Mouse (Mus musculus) heart, postnatal 36 days (tissue): ENCODE results near the gene Krtcap3. TPM values are rescaled to one million over a fixed set of nuclear protein-coding genes. Genes with fewer than 3 reads are reported as not detected.

Source experiments
- DNase-seq, 2 experiments: peaks; one replicate each; pipeline ENCODE4 v3.0.0; 2021 to 2022
- intact Hi-C: fragments of 180-260 bp; cut with DNase I; formaldehyde crosslinking; loops from one replicate; pipeline ENCODE4 v1.15.1; 2025
- total RNA-seq, 2 experiments: library from RNA; stranded (reverse); gene quantifications; 2 replicates each; pipeline ENCODE4 v1.2.3; 2021

Krtcap3 gene
- total RNA-seq, 2 experiments from 2014 or later = 1.7 to 2.7 TPM

- intact Hi-C loops = loop anchor here (10.0 kb wide), 1 partner anchor 242 kb away; the partner anchor contains the start of gene Cad
- no peak for DNase-seq
These were observed 45.7 kb downstream of the Krtcap3 start, which contains the start of gene Gckr for GRCm38 (mm10) chr5:31297047-31297757. Gene Gckr, plus strand, starts transcription at chr5:31297443.

GRCm38 (mm10) chr5:31297981-31298380 lies 46.5 kb downstream of the Krtcap3 start:
- intact Hi-C loops = loop anchor here (10.0 kb wide), 1 partner anchor 243 kb away; the partner anchor contains the start of gene Cad

GRCm38 (mm10) chr5:31298486-31298885 lies 47.0 kb downstream of the Krtcap3 start:
- no peak for DNase-seq
- intact Hi-C loops = loop anchor here (10.0 kb wide), 1 partner anchor 244 kb away; the partner anchor contains the start of gene Cad

More at GRCm38 (mm10) chr5:31297981-31298380, 46.5 kb downstream of the Krtcap3 start:
- DNase-seq = no peak

GRCm38 (mm10) chr5:31301866-31302265 lies 50.4 kb downstream of the Krtcap3 start:
- DNase-seq = no peak
- intact Hi-C loops = no loop called here

Other genes with a start within 250 kb of the Krtcap3 start
- 10 to 100 TPM; 50.5 to 57.3 TPM for gene Atraid, start 203.4 kb upstream of the Krtcap3 start, total RNA-seq
- gene Slc5a6, start 202.8 kb upstream of the Krtcap3 start, total RNA-seq = 10 to 100 TPM; 11.0 to 12.1 TPM
- gene Cad, start 196.9 kb upstream of the Krtcap3 start, total RNA-seq = 10 to 100 TPM; 14.5 to 15.6 TPM
- gene Dnajc5g, start 145.4 kb upstream of the Krtcap3 start, total RNA-seq = not detected
- gene Slc30a3, start 143.5 kb upstream of the Krtcap3 start, total RNA-seq = not detected
- 100 to 1,000 TPM; 249 to 297 TPM for gene Trim54, start 135.0 kb upstream of the Krtcap3 start, total RNA-seq
- not detected for gene Ucn, start 112.9 kb upstream of the Krtcap3 start, total RNA-seq
- 10 to 100 TPM; 50.7 to 52.0 TPM for gene Mpv17, start 97.4 kb upstream of the Krtcap3 start, total RNA-seq
- 1 to 10 TPM in 1 of 2 experiments, under 1 TPM in 1; 0.68 to 1.6 TPM for gene Gm29609, start 71.8 kb upstream of the Krtcap3 start, total RNA-seq
- 10 to 100 TPM; 31.0 to 31.4 TPM for gene Gtf3c2, start 71.5 kb upstream of the Krtcap3 start, total RNA-seq
- 10 to 100 TPM; 61.8 to 64.6 TPM for gene Snx17, start 58.5 kb upstream of the Krtcap3 start, total RNA-seq
- gene Eif2b4, start 58.3 kb upstream of the Krtcap3 start, total RNA-seq = 10 to 100 TPM; 49.7 to 55.9 TPM
- 10 to 100 TPM in 1 of 2 experiments, 1 to 10 TPM in 1; 7.9 to 10.3 TPM for gene Zfp513, start 49.4 kb upstream of the Krtcap3 start, total RNA-seq
- gene Ppm1g, start 31.0 kb upstream of the Krtcap3 start, total RNA-seq = 10 to 100 TPM; 50.3 to 58.7 TPM
- gene Nrbp1, start 10.8 kb upstream of the Krtcap3 start, total RNA-seq = 10 to 100 TPM; 85.4 to 88.1 TPM
- not detected for gene Gm9970, start 10.5 kb upstream of the Krtcap3 start, total RNA-seq
- gene Ift172, start 39.4 kb downstream of the Krtcap3 start, total RNA-seq = 10 to 100 TPM; 36.8 to 43.6 TPM
- 1 to 10 TPM; 1.6 to 3.7 TPM for gene Fndc4, start 44.4 kb downstream of the Krtcap3 start, total RNA-seq
- gene Gckr, start 45.8 kb downstream of the Krtcap3 start, total RNA-seq = not detected
- gene Zfp512, start 200.7 kb downstream of the Krtcap3 start, total RNA-seq = 10 to 100 TPM; 23.0 to 24.0 TPM
- under 1 TPM in 1 of 2 experiments, not detected in 1; 0.14 TPM for gene 4930548H24Rik, start 234.0 kb downstream of the Krtcap3 start, total RNA-seq
- gene Gpn1, start 243.1 kb downstream of the Krtcap3 start, total RNA-seq = 10 to 100 TPM; 24.7 to 26.0 TPM